Mouse (Mus musculus) adrenal gland, adult 2 months (tissue): Measurements from ENCODE around the gene Opalin. TPM values are rescaled to one million over a fixed set of nuclear protein-coding genes. Genes with fewer than 3 reads are reported as not detected.

Experiments used
- DNase-seq: peaks from one replicate; pipeline ENCODE4 v3.0.0; 2021
- polyA plus RNA-seq: library from polyadenylated mRNA; depleted of rRNA; stranded (reverse); fragments of >200 nt; gene quantifications from 2 replicates; pipeline ENCODE4 v1.2.3, GENCODE M21; 2012; rRNA removed
- total RNA-seq, 2 experiments: library from RNA; stranded (reverse); gene quantifications; 2 replicates each; pipeline ENCODE4 v1.2.3; 2021

Gene Opalin
- total and polyA plus RNA-seq, 3 experiments: not detected

GRCm38 (mm10) chr19:41015951-41016716 lies 60.8 kb downstream of the Opalin start:
- DNase-seq: peak; percentile 42

DNA sequence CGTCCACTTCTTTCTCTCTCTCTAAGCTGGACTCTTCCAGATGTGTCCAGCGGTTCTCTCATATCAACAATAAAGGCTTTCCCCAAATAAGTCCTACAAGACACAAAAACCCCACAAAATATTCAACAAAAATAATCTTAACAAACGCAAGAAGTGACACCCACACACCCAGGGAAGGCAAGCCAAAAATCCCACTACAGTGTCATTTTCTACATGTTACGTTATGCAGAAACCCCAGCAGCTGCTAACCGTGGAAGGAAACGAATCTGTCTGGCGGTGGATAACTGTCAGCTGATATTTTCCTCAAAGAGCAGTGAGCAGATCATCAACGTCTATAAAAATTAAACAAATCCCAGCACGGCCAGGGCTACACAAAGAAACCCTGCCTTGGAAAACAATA lies 62.9 kb downstream of the Opalin start:
- no peak for DNase-seq

DNA sequence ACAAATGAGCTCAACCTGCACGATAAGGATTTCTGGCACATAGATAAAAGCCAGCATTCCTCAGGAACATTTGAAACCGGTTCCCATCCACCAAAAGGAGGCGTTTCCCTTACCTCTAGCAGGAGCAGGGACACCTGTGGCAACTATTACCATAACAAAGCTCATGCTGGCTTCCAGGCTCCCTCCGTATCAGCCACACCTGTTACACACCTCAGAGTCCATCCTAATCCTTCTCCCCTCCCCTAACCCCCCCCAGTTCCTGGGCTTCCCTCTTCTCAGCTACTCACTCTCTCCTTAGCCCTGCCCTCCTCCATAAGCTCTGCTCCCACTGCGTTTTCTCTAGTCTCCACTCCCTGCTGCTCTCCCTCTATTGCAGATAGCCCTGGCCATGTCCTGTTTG lies 63.3 kb downstream of the Opalin start:
- no peak for DNase-seq

Other genes starting within 250 kb of the Opalin start
- gene Ccnj, start 245.8 kb downstream of the Opalin start, total RNA-seq: 1 to 10 TPM; 3.9 to 4.9 TPM
- gene Ccnj, start 245.8 kb downstream of the Opalin start, polyA plus RNA-seq: 6.9 and 8.4 TPM in 2 replicates
- 10 to 100 TPM; 11.0 to 12.4 TPM for gene Zfp518a, start 182.4 kb downstream of the Opalin start, total RNA-seq
- 0.16 and 0.21 TPM in 2 replicates for gene Zfp518a, start 182.4 kb downstream of the Opalin start, polyA plus RNA-seq
- 1 to 10 TPM; 1.2 to 1.8 TPM for gene Blnk, start 82.6 kb downstream of the Opalin start, total RNA-seq
- gene Blnk, start 82.6 kb downstream of the Opalin start, polyA plus RNA-seq: 0.96 and 1.3 TPM in 2 replicates
- gene Dntt, start 47.8 kb downstream of the Opalin start, total RNA-seq: not detected
- not detected in 2 replicates for gene Dntt, start 47.8 kb downstream of the Opalin start, polyA plus RNA-seq
- not detected for gene Tll2, start 129.7 kb upstream of the Opalin start, total RNA-seq
- gene Tll2, start 129.7 kb upstream of the Opalin start, polyA plus RNA-seq: 0.11 and 0.12 TPM in 2 replicates
- 100 to 1,000 TPM; 144 to 171 TPM for gene Tm9sf3, start 186.9 kb upstream of the Opalin start, total RNA-seq
- gene Tm9sf3, start 186.9 kb upstream of the Opalin start, polyA plus RNA-seq: 23.2 and 29.6 TPM in 2 replicates